Mouse (Mus musculus): Measurements from ENCODE around the gene Mrpl33. TPM values are rescaled to one million over a fixed set of nuclear protein-coding genes. Genes with fewer than 3 reads are reported as not detected.

The Mrpl33 gene
- polyA plus RNA-seq (2014; fragmentation: Nextera tagmentation; extraction: Ambion mirVana) = 277 and 300 TPM in 2 replicates

GRCm38 (mm10) chr5:31596481-31597429, at the start of gene Mrpl33:
Gene Mrpl33, plus strand, starts transcription at chr5:31596935.
- Histone ChIP-seq H3K4me1 (replicated peaks; ENCODE audit: control insufficient read depth, insufficient read depth, low read length) (peaks cover 10% of the 10 kb centered on the region; the same call in 1 of the 2 replicates), H3K4me3 (ENCODE audit: low read depth, low read length) (peak within 1 kb of the TSS; percentile 46), H3K27ac (ENCODE audit: low read depth, low read length) (no peak within 1 kb of the TSS), H3K36me3 (ENCODE audit: control insufficient read depth, insufficient read depth, low read length) (no peaks in the 10 kb centered on the region), H3K9me3 (ENCODE audit: control insufficient read depth, low read length) (no peaks in the 10 kb centered on the region), H3K4me2 (peak within 1 kb of the TSS; percentile 82), H3K9ac (ENCODE audit: low read depth, low read length) (peak within 1 kb of the TSS; percentile 52), H3K27me3 (replicated peaks; ENCODE audit: control insufficient read depth, insufficient read depth, low read length) (no peaks in the 10 kb centered on the region)
- 7% methylated on average over 26 of the region's 26 CpGs for WGBS
- peak; percentile 45; the same call in 1 of the 2 replicates for ATAC-seq (replicated peaks; ENCODE audit: low FRiP score)
- DNase-seq (ENCODE audit: low spot score) = peak; percentile 62

GRCm38 (mm10) chr5:31559401-31559800, 37.3 kb upstream of the Mrpl33 start:
- Histone ChIP-seq H3K9me3 (ENCODE audit: control insufficient read depth, low read length) (no peaks in the 10 kb centered on the region), H3K27me3 (replicated peaks; ENCODE audit: control insufficient read depth, insufficient read depth, low read length) (no peaks in the 10 kb centered on the region), H3K27ac (ENCODE audit: low read depth, low read length) (no peak overlapping the region), H3K36me3 (ENCODE audit: control insufficient read depth, insufficient read depth, low read length) (peaks cover 18% of the 10 kb centered on the region), H3K4me1 (replicated peaks; ENCODE audit: control insufficient read depth, insufficient read depth, low read length) (no peaks in the 10 kb centered on the region), H3K4me2 (no peak overlapping the region), H3K4me3 (ENCODE audit: low read depth, low read length) (no peak overlapping the region), H3K9ac (ENCODE audit: low read depth, low read length) (no peak overlapping the region)
- DNase-seq (ENCODE audit: low spot score) = no peak
- ATAC-seq (replicated peaks; ENCODE audit: low FRiP score) = no peak
- 40% methylated on average over 1 of the region's 1 CpGs for WGBS

GRCm38 (mm10) chr5:31560352-31560751, 36.4 kb upstream of the Mrpl33 start:
- 95% methylated on average over 2 of the region's 2 CpGs for WGBS
- no peak for DNase-seq (ENCODE audit: low spot score)
- H3K36me3 ChIP-seq (ENCODE audit: control insufficient read depth, insufficient read depth, low read length) = peaks cover 16% of the 10 kb centered on the region
- no peak overlapping the region for H3K27ac ChIP-seq (ENCODE audit: low read depth, low read length)
- ATAC-seq (replicated peaks; ENCODE audit: low FRiP score) = no peak
- H3K9me3 ChIP-seq (ENCODE audit: control insufficient read depth, low read length) = no peaks in the 10 kb centered on the region
- H3K4me3 ChIP-seq (ENCODE audit: low read depth, low read length) = no peak overlapping the region
- H3K27me3 ChIP-seq (replicated peaks; ENCODE audit: control insufficient read depth, insufficient read depth, low read length) = no peaks in the 10 kb centered on the region
- no peaks in the 10 kb centered on the region for H3K4me1 ChIP-seq (replicated peaks; ENCODE audit: control insufficient read depth, insufficient read depth, low read length)
- no peak overlapping the region for H3K9ac ChIP-seq (ENCODE audit: low read depth, low read length)
- no peak overlapping the region for H3K4me2 ChIP-seq

- Histone ChIP-seq H3K4me1 (replicated peaks; ENCODE audit: control insufficient read depth, insufficient read depth, low read length) (no peaks in the 10 kb centered on the region), H3K9me3 (ENCODE audit: control insufficient read depth, low read length) (no peaks in the 10 kb centered on the region), H3K4me3 (ENCODE audit: low read depth, low read length) (no peak overlapping the region), H3K9ac (ENCODE audit: low read depth, low read length) (no peak overlapping the region), H3K36me3 (ENCODE audit: control insufficient read depth, insufficient read depth, low read length) (peaks cover 12% of the 10 kb centered on the region), H3K4me2 (no peak overlapping the region), H3K27me3 (replicated peaks; ENCODE audit: control insufficient read depth, insufficient read depth, low read length) (no peaks in the 10 kb centered on the region), H3K27ac (ENCODE audit: low read depth, low read length) (no peak overlapping the region)
- DNase-seq (ENCODE audit: low spot score) (no peak), ATAC-seq (replicated peaks; ENCODE audit: low FRiP score) (no peak)
- 89% methylated on average over 7 of the region's 7 CpGs for WGBS
Measured at GRCm38 (mm10) chr5:31562036-31562666, 34.6 kb upstream of the Mrpl33 start.

- H3K9ac ChIP-seq (ENCODE audit: low read depth, low read length) = no peak overlapping the region
- no peak overlapping the region for H3K4me3 ChIP-seq (ENCODE audit: low read depth, low read length)
- ATAC-seq (replicated peaks; ENCODE audit: low FRiP score) = no peak
- no peaks in the 10 kb centered on the region for H3K4me1 ChIP-seq (replicated peaks; ENCODE audit: control insufficient read depth, insufficient read depth, low read length)
- peak; percentile 50 for DNase-seq (ENCODE audit: low spot score)
- no peak overlapping the region for H3K27ac ChIP-seq (ENCODE audit: low read depth, low read length)
- WGBS = 10% methylated on average over 6 of the region's 6 CpGs
- H3K27me3 ChIP-seq (replicated peaks; ENCODE audit: control insufficient read depth, insufficient read depth, low read length) = no peaks in the 10 kb centered on the region
- peaks cover 9% of the 10 kb centered on the region for H3K36me3 ChIP-seq (ENCODE audit: control insufficient read depth, insufficient read depth, low read length)
- H3K9me3 ChIP-seq (ENCODE audit: control insufficient read depth, low read length) = no peaks in the 10 kb centered on the region
- H3K4me2 ChIP-seq = no peak overlapping the region
Measured at GRCm38 (mm10) chr5:31563496-31563895, 33.2 kb upstream of the Mrpl33 start.

GRCm38 (mm10) chr5:31563905-31564304, 32.8 kb upstream of the Mrpl33 start:
- H3K9me3 ChIP-seq (ENCODE audit: control insufficient read depth, low read length) = no peaks in the 10 kb centered on the region

GRCm38 (mm10) chr5:31564976-31565375, 31.8 kb upstream of the Mrpl33 start:
- Histone ChIP-seq H3K27ac (ENCODE audit: low read depth, low read length) (no peak overlapping the region), H3K4me1 (replicated peaks; ENCODE audit: control insufficient read depth, insufficient read depth, low read length) (no peaks in the 10 kb centered on the region)

More at GRCm38 (mm10) chr5:31563905-31564304, 32.8 kb upstream of the Mrpl33 start:
- no peaks in the 10 kb centered on the region for H3K27me3 ChIP-seq (replicated peaks; ENCODE audit: control insufficient read depth, insufficient read depth, low read length)
- no peak overlapping the region for H3K4me2 ChIP-seq
- DNase-seq (ENCODE audit: low spot score) = no peak
- H3K27ac ChIP-seq (ENCODE audit: low read depth, low read length) = no peak overlapping the region
- H3K4me1 ChIP-seq (replicated peaks; ENCODE audit: control insufficient read depth, insufficient read depth, low read length) = no peaks in the 10 kb centered on the region
- WGBS = 41% methylated on average over 7 of the region's 7 CpGs
- H3K9ac ChIP-seq (ENCODE audit: low read depth, low read length) = no peak overlapping the region
- ATAC-seq (replicated peaks; ENCODE audit: low FRiP score) = no peak
- H3K36me3 ChIP-seq (ENCODE audit: control insufficient read depth, insufficient read depth, low read length) = peaks cover 9% of the 10 kb centered on the region
- H3K4me3 ChIP-seq (ENCODE audit: low read depth, low read length) = no peak overlapping the region

GRCm38 (mm10) chr5:31566026-31566425, 30.7 kb upstream of the Mrpl33 start:
- Histone ChIP-seq H3K4me3 (ENCODE audit: low read depth, low read length) (no peak overlapping the region), H3K27ac (ENCODE audit: low read depth, low read length) (no peak overlapping the region), H3K27me3 (replicated peaks; ENCODE audit: control insufficient read depth, insufficient read depth, low read length) (no peaks in the 10 kb centered on the region; the same call in 1 of the 2 replicates), H3K9me3 (ENCODE audit: control insufficient read depth, low read length) (no peaks in the 10 kb centered on the region), H3K4me2 (no peak overlapping the region), H3K36me3 (ENCODE audit: control insufficient read depth, insufficient read depth, low read length) (peaks cover 4% of the 10 kb centered on the region; the same call in 1 of the 2 replicates), H3K9ac (ENCODE audit: low read depth, low read length) (no peak overlapping the region), H3K4me1 (replicated peaks; ENCODE audit: control insufficient read depth, insufficient read depth, low read length) (0 out of 2 replicates have a peak, but pooled peaks cover 2% of the 10 kb centered on the region)
- no peak for ATAC-seq (replicated peaks; ENCODE audit: low FRiP score)
- WGBS = 87% methylated on average over 7 of the region's 7 CpGs
- no peak for DNase-seq (ENCODE audit: low spot score)

More at GRCm38 (mm10) chr5:31564976-31565375, 31.8 kb upstream of the Mrpl33 start:
- no peak overlapping the region for H3K4me2 ChIP-seq
- H3K36me3 ChIP-seq (ENCODE audit: control insufficient read depth, insufficient read depth, low read length) = peaks cover 7% of the 10 kb centered on the region
- no peaks in the 10 kb centered on the region for H3K9me3 ChIP-seq (ENCODE audit: control insufficient read depth, low read length)
- no peaks in the 10 kb centered on the region for H3K27me3 ChIP-seq (replicated peaks; ENCODE audit: control insufficient read depth, insufficient read depth, low read length)
- WGBS = 87% methylated on average over 4 of the region's 4 CpGs
- no peak overlapping the region for H3K4me3 ChIP-seq (ENCODE audit: low read depth, low read length)
- DNase-seq (ENCODE audit: low spot score) (no peak), ATAC-seq (replicated peaks; ENCODE audit: low FRiP score) (no peak)
- H3K9ac ChIP-seq (ENCODE audit: low read depth, low read length) = no peak overlapping the region
